Mouse (Mus musculus) c-Kit-positive CD71-positive TER-119-negative erythroid progenitor cells, embryonic 14.5 days (primary cell): ENCODE results near the gene Prickle2.

Source experiments
- DNase-seq: peaks from one replicate; pipeline ENCODE4 v3.0.0-alpha.2; 2013; ENCODE audit warnings: low read depth

Gene Prickle2

DNA sequence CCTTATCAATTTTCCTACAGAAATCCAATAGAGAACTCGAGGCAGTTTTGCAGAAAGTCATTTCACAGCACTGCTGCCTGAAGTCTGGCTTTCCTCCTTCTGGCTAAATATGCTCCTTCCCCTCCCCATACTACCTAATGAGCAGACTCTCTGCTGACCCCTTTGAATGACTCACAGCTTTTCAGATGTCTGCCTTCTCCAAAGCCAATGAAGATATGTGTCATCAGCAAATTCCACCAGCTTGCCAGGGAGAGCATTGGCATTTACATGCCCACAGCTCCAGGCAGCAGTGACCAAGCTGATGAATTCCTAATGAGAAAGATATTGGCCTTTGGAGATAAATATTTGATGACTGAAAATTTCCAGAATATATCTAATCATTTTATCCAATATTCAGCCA is 121.9 kb downstream of the Prickle2 start:
- DNase-seq = no peak

- no peak for DNase-seq
These were observed 130.7 kb downstream of the Prickle2 start for GRCm38 (mm10) chr6:92575227-92575626.

DNA sequence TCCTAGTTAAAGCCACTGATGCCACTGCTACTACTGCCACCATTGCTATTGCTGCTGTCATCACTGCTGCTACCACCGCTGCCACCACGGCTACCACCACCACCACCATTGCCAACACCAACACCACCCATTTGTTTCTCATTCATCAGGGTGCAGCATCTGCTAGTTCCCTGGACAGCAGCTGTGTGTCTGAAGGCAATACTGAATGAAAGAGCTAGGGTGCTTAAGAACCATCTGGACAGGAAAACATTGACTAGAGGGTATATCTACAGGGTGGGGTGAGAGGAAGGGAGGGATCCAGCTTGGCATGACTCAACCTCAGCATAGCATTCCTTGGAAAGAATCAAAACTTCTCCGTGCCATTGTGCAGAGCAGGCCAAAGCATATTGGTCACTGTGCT is 133.8 kb downstream of the Prickle2 start:
- DNase-seq = no peak

- DNase-seq = no peak
These were observed 135.9 kb downstream of the Prickle2 start for GRCm38 (mm10) chr6:92570090-92570489.

GRCm38 (mm10) chr6:92569283-92569682 is 136.7 kb downstream of the Prickle2 start:
- no peak for DNase-seq

DNA sequence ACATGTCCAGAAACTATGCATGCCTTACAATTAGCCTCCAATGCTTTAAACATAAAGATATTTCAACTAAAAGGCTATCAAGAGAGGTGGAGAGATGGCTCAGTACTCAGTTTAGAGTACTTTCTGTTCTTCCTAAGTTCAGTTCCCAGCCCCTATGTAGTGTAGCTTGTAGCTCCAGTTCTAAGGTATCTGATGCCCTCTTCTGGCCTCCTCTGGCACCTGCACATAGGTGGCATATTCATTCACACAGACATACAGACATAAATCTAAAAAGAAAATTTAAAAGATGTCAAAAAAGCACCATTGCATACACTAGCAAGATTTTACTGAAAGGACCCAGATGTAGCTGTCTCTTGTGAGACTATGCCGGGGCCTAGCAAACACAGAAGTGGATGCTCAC is 146.7 kb downstream of the Prickle2 start:
- no peak for DNase-seq

- no peak for DNase-seq
These were observed 150.3 kb downstream of the Prickle2 start for GRCm38 (mm10) chr6:92555675-92556074.

DNA sequence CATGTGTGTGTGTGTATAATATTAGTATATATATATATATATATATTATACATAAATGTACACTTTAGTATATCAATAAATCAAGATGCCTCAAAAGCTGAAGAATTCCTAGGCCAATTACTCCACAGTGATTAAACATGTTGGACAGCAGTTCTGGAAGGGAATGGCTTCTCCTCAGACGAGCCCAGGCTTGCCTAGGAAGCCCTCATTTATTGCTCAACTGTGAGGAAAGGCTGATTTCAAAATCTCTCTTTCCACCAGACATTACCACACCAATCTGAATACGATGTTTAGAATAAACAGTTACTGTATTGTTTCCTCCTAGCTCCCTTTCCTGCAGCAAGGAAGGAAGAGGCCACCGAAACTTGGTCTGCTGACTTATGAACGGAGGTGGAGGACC is 152.9 kb downstream of the Prickle2 start:
- no peak for DNase-seq

- no peak for DNase-seq
These were observed 156.7 kb downstream of the Prickle2 start for GRCm38 (mm10) chr6:92549246-92549645.

DNA sequence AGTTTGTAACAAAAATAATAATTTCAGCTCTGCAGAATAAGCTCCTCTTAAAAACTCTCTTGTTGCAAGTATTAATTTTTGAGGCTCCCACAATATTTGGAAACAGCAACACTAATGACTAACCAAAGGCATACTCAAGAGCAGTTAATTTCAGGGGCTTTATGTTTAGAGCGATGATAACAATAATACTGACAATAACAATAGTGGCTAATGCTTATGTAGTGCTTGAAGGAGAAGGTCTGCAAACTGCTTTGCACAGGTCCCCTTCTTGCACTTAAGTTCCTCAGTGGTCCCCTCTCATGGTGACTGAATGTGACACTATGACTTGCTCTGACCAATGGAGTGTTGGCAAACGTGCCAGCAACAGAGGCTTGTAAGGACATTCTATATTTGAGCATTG is 160.8 kb downstream of the Prickle2 start:
- DNase-seq = no peak

- DNase-seq = no peak
These were observed 162.1 kb downstream of the Prickle2 start for GRCm38 (mm10) chr6:92543825-92544224.

GRCm38 (mm10) chr6:92542402-92543101 is 163.4 kb downstream of the Prickle2 start:
- no peak for DNase-seq

DNA sequence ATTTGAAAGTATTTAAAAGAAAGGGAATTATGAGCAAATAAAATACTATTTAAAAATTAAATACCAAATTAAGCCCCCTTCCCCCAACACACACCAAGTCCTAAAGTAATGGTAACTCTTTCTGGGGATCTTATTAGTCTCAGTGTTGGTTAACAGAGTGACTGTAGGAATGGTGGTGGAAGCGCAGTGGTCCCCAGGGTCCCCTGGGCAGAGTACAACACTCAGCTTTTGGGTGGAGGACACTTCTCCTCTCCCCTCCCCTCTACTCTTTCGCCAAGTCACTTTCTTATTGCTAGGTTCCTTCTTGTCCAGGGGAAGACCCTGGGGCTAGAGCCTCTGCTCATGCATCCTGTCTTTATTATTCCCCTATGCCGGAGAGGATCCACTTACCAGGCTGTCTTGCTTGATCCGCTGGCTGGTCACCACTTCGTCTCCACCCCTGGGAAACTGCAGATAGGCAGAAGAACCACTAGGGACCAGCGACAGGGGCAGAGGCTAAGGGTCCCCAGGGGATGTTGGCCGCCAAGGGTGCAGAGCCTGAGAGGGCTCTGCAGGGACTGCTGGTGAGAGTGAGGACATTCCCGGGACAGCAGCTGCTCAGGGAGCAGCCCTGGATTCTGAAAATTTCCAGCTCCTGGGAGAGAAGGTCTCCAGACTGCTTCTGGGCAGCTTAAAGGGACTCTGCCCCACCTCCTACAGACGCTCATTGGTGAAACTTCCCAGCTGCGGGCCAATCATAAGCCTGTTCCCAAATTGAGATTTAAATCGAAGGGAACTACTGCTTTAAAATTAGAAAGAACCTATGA is 171.5 kb downstream of the Prickle2 start:
- no peak for DNase-seq

DNA sequence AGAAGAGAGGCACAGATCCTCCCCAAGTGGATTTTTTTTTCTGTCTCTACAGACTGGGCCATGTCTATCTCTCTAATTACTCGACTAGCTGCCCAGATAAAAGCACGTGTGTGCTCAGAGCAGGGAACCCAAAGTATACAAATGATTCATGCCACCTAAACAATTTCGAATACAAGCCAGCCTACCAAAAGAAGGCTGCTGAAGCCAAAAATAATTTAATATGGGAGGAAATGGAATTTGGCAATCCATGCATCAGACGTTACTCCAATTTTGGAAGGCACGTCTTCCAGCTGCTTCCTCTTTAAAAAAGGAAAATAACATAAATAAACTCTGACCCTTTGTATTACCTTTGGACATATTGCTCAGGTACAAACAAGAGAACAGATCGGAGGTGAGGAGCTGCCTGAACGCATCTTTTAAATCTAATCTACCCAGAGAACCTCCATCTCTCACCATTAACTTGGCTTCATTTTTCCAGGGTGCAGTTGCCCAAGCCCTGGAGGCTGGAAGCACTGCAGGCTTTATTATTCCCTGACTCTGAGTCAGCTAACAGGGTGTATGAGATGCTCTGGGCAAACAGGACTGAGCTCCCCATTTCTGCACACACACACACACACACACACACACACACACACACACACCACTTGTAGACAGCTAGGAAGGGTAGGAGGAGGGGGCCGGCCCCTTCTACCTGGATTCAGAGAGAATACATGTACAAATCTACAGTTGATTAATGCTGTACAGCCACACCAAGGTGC is 172.5 kb downstream of the Prickle2 start:
- no peak for DNase-seq

DNA sequence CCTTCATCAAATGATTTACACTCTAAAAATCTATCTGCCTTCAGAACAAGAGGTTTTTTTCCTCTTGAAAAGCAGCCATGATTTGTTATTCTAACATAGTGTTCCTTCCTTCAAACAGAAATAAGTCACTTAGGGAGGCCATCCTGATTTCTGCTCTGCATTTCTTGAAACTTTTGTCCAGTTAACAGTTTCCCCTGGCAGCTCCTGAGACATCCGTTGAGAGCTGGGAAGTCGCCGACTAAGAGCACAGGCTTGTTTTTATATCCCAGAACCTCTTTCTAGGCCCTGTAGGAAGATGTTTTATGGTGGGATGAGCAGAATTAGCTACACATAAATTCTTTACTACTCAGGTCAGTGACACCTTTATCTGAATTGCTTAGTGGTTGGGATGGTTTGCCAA is 173.1 kb downstream of the Prickle2 start:
- no peak for DNase-seq

DNA sequence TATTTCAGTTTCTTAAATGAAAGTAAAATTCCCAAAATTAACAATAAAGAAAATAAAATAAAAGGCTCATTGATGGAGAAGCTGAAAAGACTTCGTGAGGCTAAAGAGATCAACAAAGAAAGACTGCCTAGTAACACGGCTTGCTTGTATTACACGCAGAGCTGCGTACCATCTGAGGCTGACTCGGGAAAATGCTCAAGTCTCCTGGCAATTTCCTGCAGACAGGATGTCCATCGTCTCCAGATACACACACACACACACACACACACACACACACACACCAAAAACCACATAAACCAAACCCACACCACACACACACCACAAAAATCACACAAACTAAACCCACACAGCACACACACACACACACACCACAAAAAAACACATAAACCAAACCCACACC is 173.6 kb downstream of the Prickle2 start:
- no peak for DNase-seq

DNA sequence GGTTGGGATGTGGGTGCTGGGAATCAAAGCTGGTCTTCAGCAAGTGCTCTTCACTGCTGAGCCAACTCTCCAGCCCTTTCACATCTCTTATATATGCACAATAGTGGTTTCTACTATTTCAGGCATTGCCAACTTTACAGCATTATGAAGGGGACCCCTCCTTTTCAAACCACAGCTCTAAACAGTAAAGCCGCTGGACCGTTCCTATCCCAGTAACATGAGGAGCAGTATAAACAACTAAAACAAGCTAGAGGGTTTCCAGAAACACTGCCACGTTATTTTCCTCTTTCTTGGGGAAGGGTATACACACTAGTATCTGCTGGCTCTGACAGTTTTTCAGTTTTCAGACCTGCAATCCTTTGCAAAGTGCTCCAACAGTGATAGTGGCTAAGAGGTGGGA is 179.7 kb downstream of the Prickle2 start:
- DNase-seq = no peak

GRCm38 (mm10) chr6:92525646-92526045 is 180.3 kb downstream of the Prickle2 start:
- no peak for DNase-seq

GRCm38 (mm10) chr6:92521526-92522075 is 184.4 kb downstream of the Prickle2 start:
- no peak for DNase-seq

DNA sequence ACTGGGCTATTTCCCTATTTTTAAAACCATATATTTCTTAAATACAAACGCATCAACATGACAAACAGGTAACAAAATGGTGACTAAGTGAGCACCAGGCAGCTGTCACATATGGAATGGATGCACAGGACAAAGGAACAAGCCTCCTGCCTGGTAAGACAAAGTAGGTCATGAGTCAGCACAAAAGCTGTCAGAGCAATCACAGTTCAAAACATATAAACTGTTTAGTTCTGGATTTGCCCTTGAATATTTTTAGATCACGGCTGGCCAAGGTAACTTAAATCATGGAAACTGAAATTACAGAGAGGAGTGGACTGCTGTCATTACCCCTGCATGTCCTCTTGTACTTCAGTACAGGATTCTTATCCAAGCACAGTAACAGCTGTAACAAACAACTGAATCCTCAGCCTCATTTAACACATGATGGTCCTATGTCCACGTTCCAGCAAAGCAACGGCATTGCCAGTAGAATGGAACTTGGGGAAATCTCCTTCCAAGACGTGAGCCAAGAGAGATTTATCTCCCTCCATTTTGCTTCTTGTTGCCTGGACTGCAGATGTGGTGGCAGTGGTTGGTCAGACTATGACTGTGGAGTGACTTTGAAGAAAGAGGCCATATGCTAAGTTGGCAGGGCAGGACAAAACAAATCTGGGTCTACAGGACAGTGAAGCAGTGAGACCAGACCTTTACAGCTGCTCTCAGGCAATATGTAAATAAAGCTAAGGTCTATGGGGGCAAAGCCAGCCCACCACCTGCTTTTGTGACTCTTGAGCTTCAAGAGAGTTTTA is 185.7 kb downstream of the Prickle2 start:
- no peak for DNase-seq

- DNase-seq = no peak
These were observed 187.5 kb downstream of the Prickle2 start for GRCm38 (mm10) chr6:92518438-92518968.
